Mouse (Mus musculus): ENCODE results near the gene Hoxb6.

- TF ChIP-seq POLR2A (IDR thresholded peaks at IDR 0.05; ENCODE audit: low read depth, low read length): no peak
- TF ChIP-seq CHD2 (IDR thresholded peaks at IDR 0.05; ENCODE audit: low read length): no peak
- no peak for TF ChIP-seq ZC3H11A (IDR thresholded peaks at IDR 0.05; ENCODE audit: low read depth, low read length)
- no peak for TF ChIP-seq CTCF (conservative IDR thresholded peaks at IDR 0.05 in 1 of 2, IDR thresholded peaks at IDR 0.05 in 1 of 2; ENCODE audit: low read depth in 2 of 2, low read length in 2 of 2)
- no peak for TF ChIP-seq JUN (IDR thresholded peaks at IDR 0.05; ENCODE audit: insufficient read depth, low read depth, low read length)
- no peak for TF ChIP-seq MAX (IDR thresholded peaks at IDR 0.05; ENCODE audit: low read length)
- no peak for TF ChIP-seq JUND (conservative IDR thresholded peaks at IDR 0.05; ENCODE audit: low read depth, low read length)
- TF ChIP-seq EP300 (IDR thresholded peaks at IDR 0.05; ENCODE audit: low read length): no peak
Observed at GRCm38 (mm10) chr11:96325747-96326212, 33.5 kb downstream of the Hoxb6 start.
